Mouse (Mus musculus): ENCODE measurements around the gene Shmt1. TPM values are rescaled to one million over a fixed set of nuclear protein-coding genes. Genes with fewer than 3 reads are reported as not detected.

Shmt1 gene
- polyA plus RNA-seq, 1 experiment from 2014 or later, result 6.7 TPM

DNA sequence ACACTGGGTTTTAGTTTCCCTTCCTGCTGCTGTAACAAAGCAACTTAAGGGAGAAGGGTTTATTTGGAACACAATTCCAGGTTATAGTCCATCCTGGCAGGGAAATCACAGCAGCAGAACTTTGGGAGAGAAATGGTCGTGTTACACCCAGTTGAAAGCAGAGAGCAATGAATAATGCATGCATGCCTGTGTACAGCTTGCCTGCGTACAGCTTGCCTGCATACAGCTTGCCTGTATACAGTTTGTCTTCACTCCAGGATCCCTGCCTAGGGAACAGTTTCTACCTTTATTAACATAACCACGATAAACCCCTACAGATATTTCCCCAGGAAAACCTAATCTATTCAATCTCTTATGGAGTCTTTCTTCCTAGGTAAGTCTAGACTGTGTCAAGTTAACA lies 40.7 kb downstream of the Shmt1 start:
- no peak for DNase-seq
- peaks cover 6% of the 10 kb centered on the region for H3K4me1 ChIP-seq (ENCODE audit: control insufficient read depth, insufficient read depth, low read length)
- no peak overlapping the region for H3K4me2 ChIP-seq (ENCODE audit: low read length)
- 78% methylated on average over 3 of the region's 3 CpGs for WGBS
- no peak overlapping the region for H3K27ac ChIP-seq (replicated peaks; ENCODE audit: low read depth, low read length)
- H3K9me3 ChIP-seq (ENCODE audit: control insufficient read depth, low read length), result no peaks in the 10 kb centered on the region
- no peak overlapping the region for H3K4me3 ChIP-seq (replicated peaks; ENCODE audit: low read depth, low read length)
- ATAC-seq (ENCODE audit: low FRiP score, low TSS enrichment), result no peak
- H3K36me3 ChIP-seq (ENCODE audit: control insufficient read depth, insufficient read depth, low read length), result 0 out of 2 replicates have a peak, but pooled peaks cover 2% of the 10 kb centered on the region
- no peaks in the 10 kb centered on the region for H3K27me3 ChIP-seq (ENCODE audit: control insufficient read depth, insufficient read depth, low read length)
- no peak overlapping the region for H3K9ac ChIP-seq (replicated peaks; ENCODE audit: low read length)

DNA sequence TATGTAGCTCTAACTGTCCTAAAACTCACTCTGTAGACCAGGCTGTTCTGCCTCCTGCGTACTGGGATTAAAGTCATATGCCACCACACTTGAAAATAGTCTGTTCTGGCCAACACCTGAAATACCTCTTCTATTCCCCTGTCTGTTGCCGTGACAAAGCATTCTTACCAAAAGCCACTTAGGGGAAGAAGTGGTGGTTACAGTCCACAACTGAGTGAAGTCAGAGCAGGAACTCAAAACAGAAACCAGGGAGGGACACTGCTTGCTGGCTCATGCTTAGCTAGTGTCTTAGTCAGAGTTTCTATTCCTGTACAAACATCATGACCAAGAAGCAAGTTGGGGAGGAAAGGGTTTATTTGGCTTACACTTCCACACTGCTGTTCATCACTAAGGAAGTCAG lies 42.2 kb downstream of the Shmt1 start:
- Histone ChIP-seq H3K27me3 (ENCODE audit: control insufficient read depth, insufficient read depth, low read length) (no peaks in the 10 kb centered on the region), H3K27ac (replicated peaks; ENCODE audit: low read depth, low read length) (no peak overlapping the region), H3K36me3 (ENCODE audit: control insufficient read depth, insufficient read depth, low read length) (0 out of 2 replicates have a peak, but pooled peaks cover 2% of the 10 kb centered on the region), H3K9me3 (ENCODE audit: control insufficient read depth, low read length) (no peaks in the 10 kb centered on the region), H3K4me1 (ENCODE audit: control insufficient read depth, insufficient read depth, low read length) (no peaks in the 10 kb centered on the region), H3K9ac (replicated peaks; ENCODE audit: low read length) (no peak overlapping the region), H3K4me2 (ENCODE audit: low read length) (no peak overlapping the region), H3K4me3 (replicated peaks; ENCODE audit: low read depth, low read length) (no peak overlapping the region)
- WGBS, result 87% methylated on average over 2 of the region's 2 CpGs
- ATAC-seq (ENCODE audit: low FRiP score, low TSS enrichment), result no peak
- no peak for DNase-seq

DNA sequence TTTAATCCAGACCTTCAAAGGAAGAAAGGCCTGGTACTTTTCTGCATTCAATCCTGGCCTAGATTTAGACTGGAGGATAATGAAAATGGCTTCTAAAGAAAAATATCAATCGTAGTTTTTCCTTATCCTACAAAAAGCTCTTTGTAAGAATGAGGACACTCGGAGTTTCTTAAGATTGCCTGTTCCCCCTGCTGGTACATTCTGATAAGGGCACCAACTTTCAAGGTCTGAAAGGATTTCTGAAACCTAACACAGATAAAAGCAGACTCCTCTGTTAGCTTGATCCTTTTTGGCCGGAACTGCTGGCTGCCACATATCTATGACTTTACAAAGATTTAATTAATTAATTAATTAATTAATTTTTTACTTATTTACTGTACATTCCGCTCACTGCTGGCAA lies 44.5 kb downstream of the Shmt1 start:
- WGBS, result 87% methylated on average over 4 of the region's 4 CpGs
- no peak for ATAC-seq (ENCODE audit: low FRiP score, low TSS enrichment)

DNA sequence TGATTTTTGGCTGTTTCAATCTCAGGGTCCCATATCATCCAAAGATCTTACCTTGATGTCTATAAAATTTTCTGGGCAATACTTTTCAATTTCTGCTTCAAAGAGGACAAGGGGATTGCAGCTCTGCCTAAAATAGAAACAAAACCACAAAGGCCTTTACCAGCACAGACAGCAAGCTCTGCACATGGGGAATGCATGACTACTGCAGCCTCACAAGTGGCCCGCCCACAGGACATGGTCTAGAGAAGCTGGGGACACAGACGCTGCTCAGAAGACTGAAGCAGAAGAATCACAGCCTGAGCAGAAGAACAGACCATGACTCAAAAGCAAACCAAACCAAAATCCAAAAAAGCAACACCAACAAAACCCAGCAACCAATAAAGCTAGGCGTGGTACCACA lies 49.8 kb downstream of the Shmt1 start:
- Histone ChIP-seq H3K4me2 (ENCODE audit: low read length) (no peak overlapping the region), H3K9me3 (ENCODE audit: control insufficient read depth, low read length) (no peaks in the 10 kb centered on the region), H3K9ac (replicated peaks; ENCODE audit: low read length) (no peak overlapping the region), H3K4me3 (replicated peaks; ENCODE audit: low read depth, low read length) (no peak overlapping the region), H3K27me3 (ENCODE audit: control insufficient read depth, insufficient read depth, low read length) (no peaks in the 10 kb centered on the region), H3K27ac (replicated peaks; ENCODE audit: low read depth, low read length) (no peak overlapping the region), H3K36me3 (ENCODE audit: control insufficient read depth, insufficient read depth, low read length) (peaks cover 32% of the 10 kb centered on the region), H3K4me1 (ENCODE audit: control insufficient read depth, insufficient read depth, low read length) (no peaks in the 10 kb centered on the region)
- DNase-seq (no peak), ATAC-seq (ENCODE audit: low FRiP score, low TSS enrichment) (no peak)
- 93% methylated on average over 3 of the region's 3 CpGs for WGBS

More for the DNA sequence above, 44.5 kb downstream of the Shmt1 start:
- no peak overlapping the region for H3K9ac ChIP-seq (replicated peaks; ENCODE audit: low read length)
- no peak overlapping the region for H3K4me2 ChIP-seq (ENCODE audit: low read length)
- peaks cover 3% of the 10 kb centered on the region; the same call in 1 of the 2 replicates for H3K36me3 ChIP-seq (ENCODE audit: control insufficient read depth, insufficient read depth, low read length)
- no peak overlapping the region for H3K27ac ChIP-seq (replicated peaks; ENCODE audit: low read depth, low read length)
- DNase-seq, result no peak
- H3K4me3 ChIP-seq (replicated peaks; ENCODE audit: low read depth, low read length), result no peak overlapping the region
- no peaks in the 10 kb centered on the region for H3K27me3 ChIP-seq (ENCODE audit: control insufficient read depth, insufficient read depth, low read length)
- no peaks in the 10 kb centered on the region for H3K9me3 ChIP-seq (ENCODE audit: control insufficient read depth, low read length)
- no peaks in the 10 kb centered on the region for H3K4me1 ChIP-seq (ENCODE audit: control insufficient read depth, insufficient read depth, low read length)

DNA sequence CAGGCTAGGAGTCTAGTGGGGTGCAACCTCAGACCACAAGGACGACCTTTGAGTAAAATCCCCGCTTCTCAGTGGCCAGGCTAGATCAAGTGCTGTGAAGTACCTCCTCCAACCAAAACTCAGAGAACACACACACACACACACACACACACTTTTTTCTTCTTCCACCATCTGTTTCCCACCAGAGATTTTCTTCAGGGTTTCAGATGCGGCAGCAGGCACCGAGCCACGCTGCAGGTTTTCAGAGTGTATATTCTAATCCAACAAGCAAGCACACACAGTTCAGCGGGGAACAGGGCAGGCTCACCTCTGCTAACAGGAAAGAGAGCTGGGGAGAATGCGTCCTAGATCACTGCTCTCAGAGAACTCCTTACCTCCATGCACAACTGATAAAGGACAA lies 55.9 kb downstream of the Shmt1 start:
- 97% methylated on average over 7 of the region's 7 CpGs for WGBS
- ATAC-seq (ENCODE audit: low FRiP score, low TSS enrichment) (no peak), DNase-seq (no peak)
- no peak overlapping the region for H3K4me3 ChIP-seq (replicated peaks; ENCODE audit: low read depth, low read length)
- H3K36me3 ChIP-seq (ENCODE audit: control insufficient read depth, insufficient read depth, low read length), result peaks cover 68% of the 10 kb centered on the region
- H3K27me3 ChIP-seq (ENCODE audit: control insufficient read depth, insufficient read depth, low read length), result no peaks in the 10 kb centered on the region
- no peak overlapping the region for H3K27ac ChIP-seq (replicated peaks; ENCODE audit: low read depth, low read length)
- no peaks in the 10 kb centered on the region for H3K4me1 ChIP-seq (ENCODE audit: control insufficient read depth, insufficient read depth, low read length)
- H3K9ac ChIP-seq (replicated peaks; ENCODE audit: low read length), result no peak overlapping the region
- H3K9me3 ChIP-seq (ENCODE audit: control insufficient read depth, low read length), result no peaks in the 10 kb centered on the region
- no peak overlapping the region for H3K4me2 ChIP-seq (ENCODE audit: low read length)

DNA sequence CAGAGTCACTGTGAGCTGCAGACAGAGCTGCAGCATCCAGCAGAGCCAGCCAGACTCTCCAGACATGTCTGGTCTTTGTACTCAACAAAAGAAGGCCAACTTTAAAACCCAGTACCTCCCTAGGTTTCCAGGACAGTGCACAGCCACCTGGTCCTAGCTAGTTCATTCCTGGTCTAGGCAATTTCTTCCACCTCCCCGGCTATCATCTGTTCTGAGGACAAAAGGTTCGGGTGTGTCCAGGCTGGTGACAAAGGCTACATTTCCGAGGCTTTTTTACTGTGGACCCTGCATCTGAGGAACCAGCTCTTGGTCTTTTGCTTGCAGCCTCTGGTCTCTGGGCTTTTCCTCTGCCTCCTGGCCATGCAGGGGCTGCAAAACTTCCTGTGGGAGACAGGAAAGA lies 71.2 kb downstream of the Shmt1 start:
- H3K4me1 ChIP-seq (ENCODE audit: control insufficient read depth, insufficient read depth, low read length), result no peaks in the 10 kb centered on the region
- H3K4me2 ChIP-seq (ENCODE audit: low read length), result no peak overlapping the region
- H3K4me3 ChIP-seq (replicated peaks; ENCODE audit: low read depth, low read length), result no peak overlapping the region
- ATAC-seq (ENCODE audit: low FRiP score, low TSS enrichment) (no peak), DNase-seq (no peak)
- no peaks in the 10 kb centered on the region for H3K27me3 ChIP-seq (ENCODE audit: control insufficient read depth, insufficient read depth, low read length)
- no peak overlapping the region for H3K9ac ChIP-seq (replicated peaks; ENCODE audit: low read length)
- peaks cover 60% of the 10 kb centered on the region for H3K36me3 ChIP-seq (ENCODE audit: control insufficient read depth, insufficient read depth, low read length)
- 80% methylated on average over 3 of the region's 3 CpGs for WGBS
- H3K9me3 ChIP-seq (ENCODE audit: control insufficient read depth, low read length), result no peaks in the 10 kb centered on the region
- H3K27ac ChIP-seq (replicated peaks; ENCODE audit: low read depth, low read length), result no peak overlapping the region

Other genes with a start within 250 kb of the Shmt1 start
- 49.6 and 63.8 TPM in 2 replicates for gene Llgl1, start 112.0 kb downstream of the Shmt1 start, polyA plus RNA-seq (2014; fragmentation: Nextera tagmentation; extraction: Ambion mirVana)
- gene Flii, start 84.5 kb downstream of the Shmt1 start, polyA plus RNA-seq (2014; fragmentation: Nextera tagmentation; extraction: Ambion mirVana), result 51.5 and 63.8 TPM in 2 replicates
- 20.4 and 22.6 TPM in 2 replicates for gene Mief2, start 83.3 kb downstream of the Shmt1 start, polyA plus RNA-seq (2014; fragmentation: Nextera tagmentation; extraction: Ambion mirVana)
- 7.4 and 9.3 TPM in 2 replicates for gene Top3a, start 34.4 kb downstream of the Shmt1 start, polyA plus RNA-seq (2014; fragmentation: Nextera tagmentation; extraction: Ambion mirVana)
- 8.8 and 9.4 TPM in 2 replicates for gene Smcr8, start 34.2 kb downstream of the Shmt1 start, polyA plus RNA-seq (2014; fragmentation: Nextera tagmentation; extraction: Ambion mirVana)
- 27.0 and 30.7 TPM in 2 replicates for gene Dhrs7b, start 18.9 kb upstream of the Shmt1 start, polyA plus RNA-seq (2014; fragmentation: Nextera tagmentation; extraction: Ambion mirVana)
- gene Tmem11, start 67.6 kb upstream of the Shmt1 start, polyA plus RNA-seq (2014; fragmentation: Nextera tagmentation; extraction: Ambion mirVana), result 52.4 and 53.7 TPM in 2 replicates
- gene Natd1, start 103.0 kb upstream of the Shmt1 start, polyA plus RNA-seq (2014; fragmentation: Nextera tagmentation; extraction: Ambion mirVana), result 33.0 and 42.2 TPM in 2 replicates
- gene Map2k3, start 120.3 kb upstream of the Shmt1 start, polyA plus RNA-seq (2014; fragmentation: Nextera tagmentation; extraction: Ambion mirVana), result 18.5 and 23.2 TPM in 2 replicates
- 2.8 and 2.9 TPM in 2 replicates for gene Kcnj12, start 210.8 kb upstream of the Shmt1 start, polyA plus RNA-seq (2014; fragmentation: Nextera tagmentation; extraction: Ambion mirVana)